Mouse (Mus musculus) CD8-positive naive resting alpha-beta T cell, adult 2 months (primary cell): ENCODE results near the gene Kcnip1.

ENCODE experiments used
- DNase-seq, 2 experiments: peaks; one replicate each; pipeline ENCODE4 v3.0.0; 2022; ENCODE audit warnings: low read depth in 2 of 2, low spot score in 2 of 2

Kcnip1 gene

DNA sequence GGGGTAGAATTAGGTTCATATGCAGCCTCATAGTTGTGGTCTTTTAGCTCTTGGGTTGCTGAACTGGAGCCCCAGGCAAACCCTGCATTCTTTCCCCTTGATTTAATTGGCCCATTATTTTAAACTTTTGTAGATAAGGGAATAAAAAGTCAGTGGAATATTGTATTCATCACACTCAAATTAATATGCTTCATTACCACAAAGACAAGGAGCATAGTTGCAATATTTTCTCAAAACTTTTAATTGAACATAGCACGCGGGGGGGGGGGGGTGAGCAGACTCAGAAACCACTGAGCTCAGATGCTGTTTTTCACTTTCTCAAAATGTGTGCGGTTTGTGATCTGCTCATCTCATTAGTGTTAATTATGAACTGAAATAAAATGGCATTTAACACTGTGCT lies 302.8 kb downstream of the Kcnip1 start:
- DNase-seq: no peak

DNA sequence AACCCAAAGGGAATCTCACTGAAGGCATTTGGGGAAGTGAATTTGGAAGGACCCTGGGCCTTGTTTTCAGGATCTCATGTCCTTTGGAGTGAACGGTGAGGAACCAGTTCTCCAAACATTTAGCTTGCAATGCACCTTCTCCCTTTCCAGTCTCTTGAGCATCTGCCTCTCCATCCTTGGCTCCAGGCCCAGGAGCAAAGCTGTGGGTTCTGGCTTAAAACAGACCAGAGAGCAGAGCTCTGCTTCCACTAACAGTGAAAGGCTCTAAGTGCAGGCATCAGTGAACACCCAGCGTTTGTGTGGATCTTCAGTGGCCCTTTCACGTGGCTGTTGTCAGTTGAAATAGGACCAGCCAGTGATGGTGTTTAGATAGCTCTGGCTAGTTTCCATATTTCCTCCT lies 307.0 kb downstream of the Kcnip1 start:
- no peak for DNase-seq

- no peak for DNase-seq
These were observed 312.8 kb downstream of the Kcnip1 start for GRCm38 (mm10) chr11:33680151-33680550.

- no peak for DNase-seq
These were observed 322.6 kb downstream of the Kcnip1 start for GRCm38 (mm10) chr11:33670105-33670965.

DNA sequence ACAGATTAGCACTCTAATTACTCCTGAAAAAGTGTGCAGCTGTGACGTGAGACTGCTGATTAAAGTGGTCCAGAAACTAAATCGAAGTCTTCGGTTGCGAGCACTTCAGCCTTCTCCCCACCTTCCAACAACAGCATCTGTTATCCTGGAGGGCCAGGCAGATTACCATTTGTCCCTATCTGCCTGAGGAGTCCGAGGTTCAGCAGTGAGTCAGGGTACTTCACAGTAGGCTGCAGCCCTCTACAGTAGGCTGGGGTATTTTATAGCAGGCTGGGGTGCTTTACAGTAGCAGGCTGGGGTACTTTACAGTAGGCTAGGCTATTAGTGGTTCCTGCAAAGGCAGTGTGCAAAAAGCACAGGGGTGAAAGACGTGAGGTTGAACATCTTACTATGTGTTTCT lies 324.6 kb downstream of the Kcnip1 start:
- DNase-seq: no peak

DNA sequence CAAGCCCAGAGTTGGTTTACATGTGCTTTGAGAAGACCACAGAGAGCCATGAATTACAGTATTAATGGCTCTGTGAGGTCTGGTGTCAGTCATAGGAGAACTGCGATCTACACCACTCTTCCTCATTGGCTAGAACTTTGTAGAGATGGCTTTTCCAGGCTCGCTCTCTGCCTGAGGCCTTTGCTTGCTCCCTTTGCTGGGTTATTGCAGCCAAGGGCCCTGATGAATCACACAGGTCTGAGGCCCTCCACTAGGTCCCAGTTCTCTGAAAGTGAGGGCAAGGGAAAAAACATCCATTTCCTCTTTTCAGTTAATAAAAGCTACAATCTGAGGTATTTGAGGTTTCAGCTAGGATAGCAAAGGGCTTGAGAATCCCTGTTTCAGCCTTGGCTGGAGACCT lies 329.4 kb downstream of the Kcnip1 start:
- no peak for DNase-seq

GRCm38 (mm10) chr11:33660016-33660913 lies 332.7 kb downstream of the Kcnip1 start:
- no peak for DNase-seq

- no peak for DNase-seq
These were observed 336.9 kb downstream of the Kcnip1 start for GRCm38 (mm10) chr11:33655861-33656593.

GRCm38 (mm10) chr11:33655221-33655620 lies 337.7 kb downstream of the Kcnip1 start:
- DNase-seq: no peak

- no peak for DNase-seq
These were observed 338.5 kb downstream of the Kcnip1 start for GRCm38 (mm10) chr11:33654485-33654884.

- no peak for DNase-seq
These were observed 343.6 kb downstream of the Kcnip1 start for GRCm38 (mm10) chr11:33649358-33649757.

- DNase-seq: no peak
These were observed 355.8 kb downstream of the Kcnip1 start for GRCm38 (mm10) chr11:33637107-33637506.

DNA sequence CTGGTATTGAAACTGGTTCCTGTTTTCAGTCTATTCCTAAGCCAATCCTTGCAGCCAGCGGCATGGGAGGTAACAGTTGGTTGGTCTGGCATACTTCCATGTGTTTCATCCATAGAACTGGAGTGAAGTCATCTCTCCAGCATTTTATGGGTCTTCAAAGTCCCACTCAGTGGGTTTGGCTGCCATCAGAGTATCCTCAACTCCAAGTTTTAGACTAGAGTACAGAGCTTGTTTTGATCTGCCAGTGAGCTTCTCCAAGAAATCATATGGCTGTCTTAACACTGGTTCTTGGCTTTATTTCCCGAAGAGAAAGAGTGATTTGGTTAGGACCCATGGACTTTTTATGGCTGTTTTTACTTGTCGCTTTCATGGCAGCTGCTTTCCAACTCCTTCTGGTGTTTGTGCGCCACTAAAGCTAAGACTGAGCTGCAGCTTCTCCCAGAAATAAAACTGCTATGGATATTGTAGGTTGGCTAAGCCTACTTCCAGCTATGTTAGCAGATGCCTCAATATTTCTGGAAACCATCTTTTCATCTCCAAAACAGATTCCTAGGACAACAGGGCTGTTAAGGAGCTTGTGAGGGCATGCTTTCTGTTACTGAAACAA lies 365.7 kb downstream of the Kcnip1 start:
- DNase-seq: no peak

DNA sequence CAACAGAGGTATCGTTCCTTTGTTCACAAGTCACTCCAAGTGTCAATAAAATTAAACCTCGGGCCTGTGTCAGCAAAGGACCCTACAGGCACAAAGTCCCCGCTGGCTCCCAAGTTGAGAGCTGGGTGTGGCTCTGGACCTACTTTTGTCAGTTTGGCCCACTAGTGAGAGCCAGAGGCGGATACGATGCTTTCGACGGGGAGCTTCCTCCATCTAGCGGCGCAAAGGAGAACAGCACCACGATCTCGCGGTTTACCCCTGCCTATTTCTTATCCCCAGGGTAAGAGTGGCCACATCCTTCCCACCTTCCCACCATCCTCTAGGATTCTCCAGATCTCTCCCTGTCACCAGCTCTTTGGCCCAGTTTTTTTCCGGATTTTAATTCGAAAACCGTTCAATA lies 378.7 kb downstream of the Kcnip1 start:
- DNase-seq: no peak

DNA sequence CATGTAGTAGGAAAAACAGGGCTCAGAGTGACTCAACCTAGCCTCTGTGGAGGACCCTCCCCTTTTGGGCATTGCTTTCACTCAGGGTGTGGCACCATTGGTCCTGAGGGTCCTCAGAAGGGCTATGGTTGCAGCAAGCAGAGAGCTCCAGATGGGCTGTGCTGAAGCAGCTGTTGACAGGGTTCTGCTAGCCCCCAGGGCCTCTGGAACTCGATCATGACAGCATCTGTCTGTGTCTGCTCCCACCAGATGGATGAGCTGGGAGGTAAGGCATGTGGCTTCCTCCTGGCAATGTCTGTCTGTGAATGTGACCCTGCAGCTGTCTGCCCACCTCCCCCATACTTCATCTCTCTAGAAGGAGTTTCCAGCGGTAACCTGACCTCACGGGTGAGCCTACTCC lies 385.2 kb downstream of the Kcnip1 start:
- DNase-seq: no peak

- no peak for DNase-seq
These were observed 389.8 kb downstream of the Kcnip1 start for GRCm38 (mm10) chr11:33603174-33603573.

DNA sequence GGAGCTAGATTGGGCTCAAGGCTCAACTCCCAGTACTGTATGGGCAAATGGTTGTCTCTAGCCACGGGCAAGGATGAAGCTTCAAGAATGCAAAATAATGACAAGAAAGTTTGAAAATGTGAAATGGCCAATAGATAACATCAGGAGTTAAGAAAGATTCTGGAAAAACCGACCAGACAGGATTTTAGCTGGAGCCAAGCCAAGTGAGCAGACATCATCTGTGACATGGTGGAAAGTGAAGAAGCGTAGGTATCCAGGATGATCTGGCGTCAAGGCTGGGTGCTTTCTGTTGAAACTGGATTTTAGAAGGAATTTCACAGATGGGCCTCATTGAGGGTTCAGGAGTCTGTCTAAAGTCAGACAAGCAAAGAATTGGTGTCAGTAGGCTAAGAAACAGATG lies 394.0 kb downstream of the Kcnip1 start, which contains the start of gene D130052B06Rik:
D130052B06Rik (plus strand) TSS at position 317 of the 400 bp plus-strand sequence.
- DNase-seq: no peak

GRCm38 (mm10) chr11:33596655-33597054 lies 396.3 kb downstream of the Kcnip1 start:
- no peak for DNase-seq

DNA sequence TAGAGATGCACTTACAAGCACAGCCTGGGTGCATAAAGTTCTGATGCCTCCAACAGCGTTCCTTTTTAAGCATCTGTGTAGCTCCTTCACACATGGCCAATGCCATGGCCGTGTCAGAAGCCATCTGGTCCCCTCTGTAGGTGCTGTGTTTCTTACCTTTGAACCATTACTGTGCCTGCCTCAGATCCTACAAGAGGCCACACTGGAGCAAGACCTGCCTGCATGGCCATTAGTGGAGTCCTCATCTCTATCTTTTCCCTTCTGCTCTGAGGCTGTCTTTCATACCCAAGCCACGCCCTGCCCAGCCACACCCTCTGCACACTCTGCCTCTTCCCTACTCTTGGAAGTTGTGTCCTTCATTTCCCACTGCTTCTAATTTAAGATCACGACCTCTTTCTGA lies 400.1 kb downstream of the Kcnip1 start:
- DNase-seq: no peak

DNA sequence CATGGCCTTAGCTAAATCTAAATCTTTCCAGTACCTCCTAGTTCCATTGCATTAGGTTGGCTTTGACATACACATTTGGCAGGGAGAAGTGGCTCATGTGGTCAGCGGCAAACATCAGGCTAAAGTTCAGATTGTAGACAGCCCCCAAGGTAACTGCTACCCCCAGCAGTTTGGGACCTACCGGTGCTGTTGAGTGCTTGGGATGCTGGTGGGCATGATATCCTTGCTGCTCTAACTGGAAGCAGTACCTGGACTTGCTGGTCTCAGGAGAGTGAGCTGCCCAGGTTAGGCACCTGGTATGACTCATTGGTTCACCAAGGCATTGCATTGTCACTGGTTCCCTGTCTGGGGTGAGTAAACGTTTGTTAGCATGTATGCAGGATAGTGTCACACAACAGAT lies 402.2 kb downstream of the Kcnip1 start:
- DNase-seq: no peak

DNA sequence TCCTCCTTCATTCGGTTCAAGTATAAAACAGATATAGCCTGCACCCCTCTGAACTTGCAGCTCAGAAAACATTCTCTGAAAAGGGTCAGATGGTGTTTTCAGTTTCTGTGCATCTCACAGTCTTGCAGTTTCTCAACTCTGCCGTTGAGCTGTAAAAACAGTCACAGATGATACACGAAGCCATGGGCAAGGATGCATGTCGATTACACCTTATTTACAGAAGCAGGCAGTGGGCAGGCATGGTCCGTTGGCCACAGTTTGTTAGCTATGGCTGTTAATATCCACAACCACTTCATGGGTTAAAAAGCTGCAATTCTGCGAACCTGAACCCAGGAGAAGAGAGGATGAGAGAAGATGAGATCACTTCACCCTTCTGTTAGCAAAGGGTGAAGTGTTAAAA lies 406.3 kb downstream of the Kcnip1 start:
- DNase-seq: no peak
